Mouse (Mus musculus): ENCODE data around the gene Plaur.
"Not testable (repeated sequence)": the region's sequence is repeated elsewhere in the genome, so short reads cannot be mapped to it uniquely, and the experiment has no call there.

Gene Plaur

GRCm38 (mm10) chr7:24478911-24479310 lies 16.6 kb downstream of the Plaur start:
- DNase-seq (ENCODE audit: low read depth), result no peak

GRCm38 (mm10) chr7:24479685-24480084 lies 17.4 kb downstream of the Plaur start:
- DNase-seq (ENCODE audit: low read depth), result no peak

- DNase-seq (ENCODE audit: low read depth), result no peak
Observed at GRCm38 (mm10) chr7:24480121-24480941, 18.0 kb downstream of the Plaur start.

- DNase-seq (ENCODE audit: low read depth), result no peak
Observed at GRCm38 (mm10) chr7:24480986-24481473, 18.7 kb downstream of the Plaur start.

- peak; percentile 90 for DNase-seq (ENCODE audit: low read depth)
Observed at GRCm38 (mm10) chr7:24481474-24482207, 19.4 kb downstream of the Plaur start, which contains the start of gene Cadm4. Cadm4 (plus strand) TSS chr7:24482023.

GRCm38 (mm10) chr7:24482208-24483020 lies 20.1 kb downstream of the Plaur start:
- DNase-seq (ENCODE audit: low read depth), result peak; percentile 34

DNA sequence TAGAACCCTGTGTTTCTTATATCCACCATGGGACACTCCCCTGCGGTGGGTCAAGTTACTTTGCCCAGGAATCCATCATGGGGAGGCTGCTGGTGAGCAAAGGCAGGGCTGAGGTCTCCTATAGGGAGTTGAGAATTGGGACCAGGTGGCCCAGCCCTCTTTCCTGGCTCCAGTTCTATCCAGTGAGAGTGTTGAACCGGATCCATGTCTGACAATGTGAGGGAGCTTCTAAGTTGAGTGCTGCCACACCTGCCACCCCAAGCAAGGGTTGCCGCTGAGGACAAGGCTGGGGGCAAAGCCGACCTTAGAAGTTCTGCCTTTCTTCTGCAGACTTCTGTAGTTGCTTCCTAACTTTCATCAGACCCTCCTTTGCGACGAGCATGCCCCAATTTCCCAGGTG lies 21.0 kb downstream of the Plaur start:
- not testable (repeated sequence) for DNase-seq (ENCODE audit: low read depth)

DNA sequence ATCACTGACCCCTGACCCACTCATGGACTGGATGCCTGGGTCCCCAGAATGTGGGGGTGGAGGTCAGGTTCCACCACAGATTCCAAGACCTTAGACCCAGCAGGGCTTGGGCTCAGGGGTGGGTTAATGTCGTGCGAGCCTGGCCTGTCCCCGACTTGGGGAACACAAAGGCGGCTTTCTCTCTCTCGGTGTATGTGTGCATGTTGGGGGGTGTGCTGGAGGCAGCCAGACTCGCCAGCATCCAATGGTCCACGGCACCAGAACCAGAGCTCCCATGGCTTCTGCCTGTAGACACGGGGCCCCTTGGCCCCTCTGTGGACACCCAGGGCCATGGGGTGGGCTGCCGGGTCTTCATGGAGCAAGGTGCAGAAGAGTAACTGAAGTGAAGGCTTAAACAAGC lies 23.2 kb downstream of the Plaur start:
- no peak for DNase-seq (ENCODE audit: low read depth)

GRCm38 (mm10) chr7:24486654-24487130 lies 24.4 kb downstream of the Plaur start:
- DNase-seq (ENCODE audit: low read depth), result no peak

DNA sequence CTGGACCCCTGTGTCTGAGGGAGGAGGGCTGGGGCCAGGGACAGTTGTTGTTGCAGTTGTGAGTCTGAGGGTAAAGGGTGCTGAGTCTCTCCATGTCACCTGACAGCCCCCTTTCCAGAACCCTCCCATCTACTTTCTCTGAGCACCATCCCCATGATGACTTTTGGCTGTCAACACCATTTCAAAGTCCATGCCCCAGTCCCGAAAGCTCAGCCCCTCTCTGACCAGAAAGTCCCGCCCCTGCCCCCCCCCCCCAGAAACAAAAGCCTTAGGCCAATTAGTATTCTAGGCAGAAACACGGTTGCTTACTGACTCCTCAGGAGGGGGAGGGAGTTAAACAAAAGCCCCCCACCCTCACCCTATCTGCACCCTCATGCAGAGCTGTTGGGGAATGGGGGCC lies 25.1 kb downstream of the Plaur start:
- DNase-seq (ENCODE audit: low read depth), result no peak

- DNase-seq (ENCODE audit: low read depth), result no peak
Observed at GRCm38 (mm10) chr7:24488303-24488702, 26.0 kb downstream of the Plaur start.

DNA sequence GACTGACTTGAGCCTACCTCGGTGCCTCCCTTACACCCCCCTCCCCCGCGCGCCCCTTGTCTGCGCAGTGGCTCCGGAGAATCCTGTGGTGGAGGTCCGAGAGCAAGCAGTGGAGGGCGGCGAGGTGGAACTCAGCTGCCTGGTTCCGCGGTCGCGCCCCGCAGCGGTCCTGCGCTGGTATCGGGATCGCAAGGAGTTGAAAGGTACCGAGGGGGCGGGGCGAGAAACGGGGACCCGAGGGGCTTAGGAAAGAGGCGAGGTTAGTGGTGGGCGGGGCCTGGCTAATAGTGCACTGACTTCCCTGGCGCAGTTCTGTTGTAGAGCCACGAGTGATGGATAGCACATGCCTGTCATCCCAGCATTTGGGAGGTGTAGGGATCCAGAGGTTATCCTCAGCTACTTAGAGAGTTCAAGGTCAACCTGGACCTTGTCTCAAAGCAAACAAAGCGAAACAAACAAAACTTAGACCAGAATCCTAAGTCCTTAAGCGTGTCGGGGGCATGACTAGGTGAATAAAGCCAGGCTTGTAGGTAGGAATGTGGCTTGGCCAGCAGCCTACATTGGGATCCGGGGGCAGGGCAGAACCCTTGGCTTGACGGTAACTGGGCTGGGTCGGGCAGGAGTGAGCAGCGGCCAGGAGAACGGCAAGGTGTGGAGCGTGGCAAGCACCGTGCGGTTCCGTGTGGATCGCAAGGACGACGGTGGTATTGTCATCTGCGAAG lies 37.7 kb downstream of the Plaur start:
- no peak for DNase-seq (ENCODE audit: low read depth)

GRCm38 (mm10) chr7:24500929-24501328 lies 38.6 kb downstream of the Plaur start:
- peak; percentile 61 for DNase-seq (ENCODE audit: low read depth)

DNA sequence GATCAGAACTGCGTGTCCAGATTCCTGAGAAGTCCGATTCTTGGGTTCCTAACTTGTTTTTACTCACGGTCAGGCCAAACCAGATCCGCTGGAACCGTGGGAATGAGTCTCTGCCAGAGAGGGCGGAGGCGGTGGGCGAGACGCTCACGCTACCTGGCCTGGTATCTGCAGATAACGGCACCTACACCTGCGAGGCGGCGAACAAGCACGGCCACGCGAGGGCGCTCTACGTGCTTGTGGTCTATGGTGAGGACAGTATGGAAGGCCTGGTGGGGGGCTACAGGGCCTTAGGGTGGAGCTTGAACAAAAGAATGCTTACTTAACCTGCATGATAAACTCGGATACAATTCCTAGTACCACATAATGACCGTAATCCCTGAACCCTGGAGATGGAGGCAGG lies 39.2 kb downstream of the Plaur start:
- DNase-seq (ENCODE audit: low read depth), result no peak

- DNase-seq (ENCODE audit: low read depth), result no peak
Observed at GRCm38 (mm10) chr7:24504004-24504403, 41.7 kb downstream of the Plaur start.

DNA sequence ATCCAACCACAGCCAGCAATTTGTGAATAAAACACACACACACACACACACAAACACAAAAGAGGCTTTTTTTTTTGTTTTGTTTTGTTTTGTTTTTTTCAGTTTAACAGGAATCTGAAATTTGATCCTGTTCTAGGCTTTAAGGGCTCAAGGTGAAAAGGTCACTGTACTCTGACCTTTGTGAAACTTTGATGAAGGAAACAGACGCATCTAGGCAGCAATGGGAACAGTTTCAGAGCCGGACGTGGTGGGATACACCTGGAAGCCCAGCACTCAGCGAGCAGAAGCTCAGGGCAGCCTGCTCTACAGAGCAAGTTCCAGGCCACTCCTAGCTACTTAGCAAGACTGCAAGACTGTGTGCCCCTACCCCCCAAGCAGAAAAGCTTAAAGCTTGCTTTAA lies 42.6 kb downstream of the Plaur start:
- no peak for DNase-seq (ENCODE audit: low read depth)

DNA sequence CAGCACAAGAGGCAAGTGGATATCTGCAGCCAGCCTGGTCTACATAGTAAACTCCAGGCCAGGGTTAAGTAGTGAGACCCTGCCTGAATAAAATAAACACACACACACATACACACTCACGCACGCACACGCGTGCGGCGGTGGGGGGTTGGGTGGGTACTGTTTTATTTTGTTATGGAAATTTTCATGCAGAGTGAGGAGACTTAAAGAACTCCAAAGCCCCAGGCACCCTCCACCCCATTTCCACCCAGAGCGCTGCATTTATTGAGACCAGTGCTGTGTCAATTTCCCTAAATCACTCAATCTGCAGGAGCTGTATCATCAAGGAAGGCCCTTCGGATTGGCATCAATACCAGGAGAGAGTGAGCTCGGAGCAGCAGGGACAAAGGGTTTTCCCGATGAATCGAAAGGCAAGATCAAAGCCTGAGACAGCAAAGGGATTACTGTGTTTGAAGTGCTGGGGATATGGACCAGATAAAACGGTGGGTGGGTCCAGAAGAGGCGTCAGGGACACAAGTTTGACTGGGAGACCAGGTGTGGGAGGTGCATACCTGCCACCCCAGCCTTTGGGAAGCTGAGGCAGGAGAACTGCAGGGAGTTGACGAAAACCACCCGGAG lies 43.3 kb downstream of the Plaur start:
- DNase-seq (ENCODE audit: low read depth), result no peak

- no peak for DNase-seq (ENCODE audit: low read depth)
Observed at GRCm38 (mm10) chr7:24506065-24506459, 43.8 kb downstream of the Plaur start.

DNA sequence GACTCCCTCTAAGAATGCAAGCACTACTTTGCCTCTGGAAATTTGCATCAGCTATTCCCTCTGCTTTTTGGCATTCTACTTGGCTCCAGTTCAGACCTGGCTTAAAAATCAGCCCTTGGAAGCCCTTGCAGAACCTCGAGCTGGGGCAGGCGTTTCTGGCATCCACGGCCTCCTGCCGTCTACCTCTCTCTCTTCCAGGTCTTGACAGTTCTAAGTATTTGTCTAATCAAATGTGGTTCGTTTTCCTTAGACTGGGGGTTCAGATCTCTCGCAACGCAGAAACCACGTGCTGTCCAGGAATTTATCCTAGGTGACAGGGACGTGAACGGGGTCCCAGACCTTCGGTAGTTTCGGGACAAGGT lies 44.2 kb downstream of the Plaur start:
- DNase-seq (ENCODE audit: low read depth), result no peak

- peak; percentile 56 for DNase-seq (ENCODE audit: low read depth)
Observed at GRCm38 (mm10) chr7:24506838-24507725, 44.8 kb downstream of the Plaur start, which contains the start of gene Zfp428. Zfp428 (plus strand) TSS chr7:24507006.
